Mouse (Mus musculus) 416B (cell line): ENCODE results near the gene Klrb1.

ENCODE experiments used
- DNase-seq: peaks from one replicate; pipeline ENCODE4 v3.0.0; 2011; ENCODE audit warnings: low read depth

Klrb1 gene

DNA sequence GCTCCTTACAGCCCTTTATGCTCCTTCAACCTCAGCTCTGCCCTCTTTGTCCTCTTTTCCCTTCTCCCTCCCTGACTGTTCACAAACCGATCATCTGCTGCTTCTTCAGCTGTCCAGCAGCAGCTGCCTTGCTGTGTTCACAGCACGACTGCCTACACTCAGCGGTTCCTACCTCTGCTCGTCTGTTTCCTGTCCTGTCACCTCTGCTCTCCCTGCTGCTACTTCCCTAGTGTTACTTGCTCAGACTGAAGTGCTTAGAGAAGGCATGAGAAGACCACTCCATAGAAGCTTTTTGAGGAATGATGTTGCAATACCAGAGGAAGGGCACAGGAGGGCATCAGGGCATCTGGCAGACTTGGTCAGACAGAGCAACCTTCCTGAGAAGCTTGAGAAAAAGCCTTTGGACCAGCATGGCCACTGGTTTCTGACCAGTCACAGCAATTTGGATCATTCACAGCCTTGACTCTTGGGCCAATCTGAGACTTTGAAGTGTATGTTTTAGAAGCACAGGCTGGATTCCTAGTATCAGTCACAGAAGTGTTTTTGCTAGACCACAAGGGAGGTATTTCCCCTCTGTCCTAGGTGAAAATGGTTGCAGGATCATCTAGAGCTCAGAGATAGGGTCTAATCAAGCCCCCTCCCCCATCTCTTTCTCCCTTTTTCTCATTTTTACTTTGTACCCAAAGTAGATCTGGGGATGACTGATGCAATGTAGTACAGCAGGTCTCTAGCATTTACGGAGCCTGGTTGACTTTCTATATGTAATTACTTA is 11.2 kb upstream of the Klrb1 start:
- peak; percentile 29 for DNase-seq

DNA sequence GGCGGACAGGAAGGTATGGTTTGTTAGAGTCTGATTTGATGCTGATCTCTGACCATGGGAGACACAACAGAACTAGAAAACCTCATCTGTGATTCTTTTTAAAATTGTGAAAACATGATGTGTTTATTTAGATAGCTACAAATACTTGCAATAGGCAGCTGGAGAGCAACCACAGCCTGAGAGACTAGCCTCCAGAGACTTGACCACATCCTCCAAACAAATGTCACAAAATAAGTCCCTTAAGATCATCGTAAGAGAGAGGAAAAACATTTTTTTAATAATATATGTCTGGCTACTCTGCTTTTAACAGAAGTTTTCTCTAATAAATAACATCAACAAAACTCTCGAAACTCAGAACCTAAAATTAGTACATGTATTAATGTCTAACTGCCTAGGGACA is 9.2 kb upstream of the Klrb1 start:
- peak; percentile 56 for DNase-seq

GRCm38 (mm10) chr6:128701691-128702090 is 21.2 kb downstream of the Klrb1 start:
- DNase-seq, result no peak

DNA sequence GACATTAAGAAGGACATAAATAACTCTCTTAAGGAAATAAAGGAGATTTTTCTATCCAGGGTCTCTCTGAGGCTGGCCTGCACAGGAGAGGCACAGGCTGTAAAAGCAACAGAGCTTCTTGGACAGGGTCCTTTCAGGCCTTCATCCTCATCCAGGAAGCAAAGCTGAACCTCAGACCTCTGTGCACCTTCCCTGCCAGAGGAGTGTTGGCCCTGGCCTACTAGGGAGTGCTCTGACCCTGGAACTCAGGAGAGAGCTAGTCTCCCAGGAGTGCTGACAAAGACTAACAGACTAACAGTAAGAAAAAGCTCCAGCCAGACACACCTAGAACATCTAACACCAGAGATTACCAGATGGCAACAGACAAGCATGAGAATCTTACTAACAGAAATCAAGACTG is 43.3 kb downstream of the Klrb1 start:
- DNase-seq, result no peak

GRCm38 (mm10) chr6:128669936-128670335 is 52.9 kb downstream of the Klrb1 start:
- no peak for DNase-seq

- peak; percentile 66 for DNase-seq
These were observed 60.7 kb downstream of the Klrb1 start, which contains the start of gene Clec2h for GRCm38 (mm10) chr6:128662206-128662605. Gene Clec2h (plus strand): TSS chr6:128662385.

DNA sequence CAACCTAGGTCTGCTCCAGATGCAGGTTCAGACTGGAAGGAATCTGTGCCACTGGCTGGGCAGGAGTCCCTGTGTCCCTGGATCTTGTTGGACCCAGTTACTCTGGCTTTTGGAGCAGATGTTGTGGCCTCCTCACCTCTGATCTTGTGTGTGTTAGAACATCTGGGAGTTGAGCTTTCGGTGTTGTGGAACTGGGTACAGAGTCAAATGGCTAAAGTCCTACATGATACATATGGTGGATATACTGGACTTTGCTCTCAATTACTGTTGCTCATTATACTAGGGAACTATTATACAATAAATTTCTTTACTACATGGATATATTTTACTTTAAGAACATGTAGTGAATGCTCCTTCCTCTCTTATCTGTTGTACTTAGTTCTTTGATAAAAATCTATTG is 61.6 kb downstream of the Klrb1 start:
- no peak for DNase-seq
